Comparison of ENCODE assay signal across 8 mouse cellular contexts in genomic region chr11:32087376-32087775, GRCm38 (mm10).
DNase-seq lines count a peak whose midpoint lies in the region; ATAC-seq and TF ChIP-seq lines count a peak whose summit lies in the region.

No protein-coding gene starts in this region.

- 24% methylated on average over 2 of the region's 2 CpGs for WGBS in lung, embryonic 14.5 days
- WGBS in hindbrain, embryonic 12.5 days: 12% methylated on average over 2 of the region's 2 CpGs

- intact Hi-C loops in left cerebral cortex, postnatal 36 days (cut with DNase I): loop anchor here (5.0 kb wide), 1 partner anchor 75 kb away; no protein-coding TSS in a partner anchor

- H3K36me3 ChIP-seq in lung, embryonic 14.5 days (ENCODE audit: insufficient read depth): no peaks in the 10 kb centered on the region
- no peaks in the 10 kb centered on the region for H3K36me3 ChIP-seq in hindbrain, embryonic 12.5 days

- H3K4me1 ChIP-seq in lung, embryonic 14.5 days (ENCODE audit: insufficient read depth): no peaks in the 10 kb centered on the region
- peaks cover 19% of the 10 kb centered on the region for H3K4me1 ChIP-seq in hindbrain, embryonic 12.5 days

- no peak overlapping the region for H3K4me2 ChIP-seq in lung, embryonic 14.5 days
- H3K4me2 ChIP-seq in hindbrain, embryonic 12.5 days (replicated peaks): no peak overlapping the region

- no peaks in the 10 kb centered on the region for H3K9me3 ChIP-seq in lung, embryonic 14.5 days (ENCODE audit: low read depth, low read length)
- no peaks in the 10 kb centered on the region for H3K9me3 ChIP-seq in hindbrain, embryonic 12.5 days (replicated peaks)

- DNase-seq in lung, embryonic 14.5 days: peak; percentile 45
- DNase-seq in lung, postnatal 10 days: no peak
- DNase-seq in left cerebral cortex, postnatal 36 days (ENCODE audit: low spot score in 2 of 2): peak; percentile 80 to 83
- peak; percentile 29 for DNase-seq in retina, postnatal 7 days (ENCODE audit: low read depth, low spot score)
- DNase-seq in ovary, postnatal 10 days (ENCODE audit: low spot score): no peak
- no peak for DNase-seq in thymus, postnatal 14 days
- no peak for DNase-seq in urinary bladder, postnatal 14 days (ENCODE audit: low spot score)

- no peak overlapping the region for H3K9ac ChIP-seq in lung, embryonic 14.5 days
- H3K9ac ChIP-seq in hindbrain, embryonic 12.5 days: peak overlapping the region; percentile 41; the same call in 1 of the 2 replicates

- ATAC-seq in lung, embryonic 14.5 days (ENCODE audit: insufficient read depth): no peak
- peak; percentile 93 for ATAC-seq in hindbrain, embryonic 12.5 days (ENCODE audit: low FRiP score)

- no peaks in the 10 kb centered on the region for H3K27me3 ChIP-seq in lung, embryonic 14.5 days (ENCODE audit: insufficient read depth, low read length)
- no peaks in the 10 kb centered on the region for H3K27me3 ChIP-seq in hindbrain, embryonic 12.5 days

- H3K4me3 ChIP-seq in lung, embryonic 14.5 days (ENCODE audit: low read depth, low read length): no peak overlapping the region
- H3K4me3 ChIP-seq in hindbrain, embryonic 12.5 days: no peak overlapping the region

- no peak overlapping the region for H3K27ac ChIP-seq in lung, embryonic 14.5 days (ENCODE audit: low read depth)
- peak overlapping the region; percentile 92 for H3K27ac ChIP-seq in hindbrain, embryonic 12.5 days

- TF ChIP-seq CTCF in lung, embryonic 14.5 days (IDR thresholded peaks at IDR 0.05; ENCODE audit: low read depth): no peak

Comparison
In these comparisons a context has a peak if more than half of its experiments do, and no peak if none do; other contexts are left out.
1. DNase-seq: peak in lung, embryonic 14.5 days (single experiment), left cerebral cortex, postnatal 36 days (2 of 2) and retina, postnatal 7 days (single experiment); none in lung, postnatal 10 days (single experiment), ovary, postnatal 10 days (single experiment), thymus, postnatal 14 days (single experiment) and urinary bladder, postnatal 14 days (single experiment).